Mouse (Mus musculus) liver (tissue): ENCODE data around the gene Gdf1.

Experiments
- DNase-seq: peaks from one replicate; pipeline ENCODE4 v3.0.0-alpha.2; 2020; ENCODE audit warnings: mixed read lengths

The Gdf1 gene

GRCm38 (mm10) chr8:70330741-70331364 is 1.2 kb downstream of the Gdf1 start:
- peak; percentile 64 for DNase-seq

DNA sequence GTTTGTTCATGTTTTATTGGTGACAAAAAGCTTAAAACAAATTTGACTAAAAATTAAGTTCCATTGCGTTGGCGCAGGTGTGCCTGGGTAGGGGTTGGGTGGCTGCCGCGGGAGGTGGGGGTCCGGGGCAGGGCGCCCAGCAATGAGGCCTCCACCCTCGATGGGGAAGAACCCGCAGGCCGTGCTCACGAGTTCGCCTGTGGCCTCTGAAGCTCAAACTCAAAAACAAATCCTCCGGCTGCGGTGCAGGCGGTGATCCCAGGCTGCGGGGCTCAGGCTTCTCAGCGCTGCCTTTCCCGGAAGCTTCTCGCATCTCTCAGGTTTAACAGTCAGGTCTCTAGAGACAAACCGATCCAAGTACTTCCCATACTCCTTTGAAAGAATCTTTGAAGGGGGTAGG is 1.9 kb downstream of the Gdf1 start:
- no peak for DNase-seq

DNA sequence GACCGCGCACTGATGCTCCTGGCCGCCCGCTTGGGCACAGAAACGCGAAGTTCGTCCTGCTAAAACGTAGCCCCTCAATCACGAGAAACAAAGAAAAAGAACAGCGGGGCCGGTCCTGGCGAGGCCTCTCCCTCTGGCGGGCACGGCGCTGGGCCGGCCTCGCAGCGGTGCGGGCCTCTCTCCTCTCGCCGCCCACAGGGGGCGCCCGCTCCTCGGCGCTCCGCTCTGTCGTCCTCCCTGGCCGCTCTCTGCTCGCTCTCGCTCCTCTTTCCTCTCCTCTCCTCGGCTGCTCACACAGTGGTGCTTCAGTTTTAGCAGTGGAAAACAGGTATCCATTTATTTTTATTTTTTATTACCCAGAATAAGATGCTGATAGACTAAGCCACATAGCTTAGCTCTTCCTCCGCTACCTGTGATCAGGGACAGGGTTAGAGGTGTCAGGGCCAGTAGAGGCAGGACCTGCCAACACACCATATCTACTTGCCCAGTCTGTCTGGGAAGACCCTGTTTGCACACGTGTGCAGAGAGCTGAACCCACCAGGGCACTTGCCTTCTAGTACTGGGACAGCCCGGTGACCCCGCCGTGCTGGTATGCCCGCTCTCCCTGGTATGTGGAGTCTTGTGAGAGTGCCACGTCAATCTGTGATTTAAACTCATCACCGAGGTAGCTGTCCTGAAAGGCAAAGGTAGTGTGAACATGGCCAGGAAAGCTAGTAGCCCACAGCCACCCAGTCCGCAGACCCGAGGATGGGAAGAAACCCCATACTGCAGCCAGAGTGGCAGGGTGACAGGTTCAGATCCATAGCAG is 2.7 kb downstream of the Gdf1 start:
- DNase-seq = peak; percentile 72

DNA sequence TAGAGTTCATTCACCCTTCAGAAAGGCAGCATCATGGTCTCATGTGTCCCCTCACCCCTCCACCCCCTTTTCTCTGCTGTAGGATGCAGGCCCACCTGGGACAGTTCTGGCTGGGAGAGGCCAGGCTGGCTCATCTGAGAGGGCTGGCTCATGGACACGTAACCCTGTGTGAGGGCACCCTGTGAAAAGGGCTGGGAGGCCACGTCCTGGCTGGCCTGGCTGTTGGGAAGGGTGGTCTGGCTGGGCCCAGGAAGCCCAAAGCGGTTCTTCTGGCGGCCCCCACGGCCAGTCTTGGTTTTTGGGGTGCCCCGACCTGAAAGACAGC is 3.2 kb downstream of the Gdf1 start:
- DNase-seq = no peak

- DNase-seq = no peak
Measured at GRCm38 (mm10) chr8:70338931-70339330, 9.3 kb downstream of the Gdf1 start.

DNA sequence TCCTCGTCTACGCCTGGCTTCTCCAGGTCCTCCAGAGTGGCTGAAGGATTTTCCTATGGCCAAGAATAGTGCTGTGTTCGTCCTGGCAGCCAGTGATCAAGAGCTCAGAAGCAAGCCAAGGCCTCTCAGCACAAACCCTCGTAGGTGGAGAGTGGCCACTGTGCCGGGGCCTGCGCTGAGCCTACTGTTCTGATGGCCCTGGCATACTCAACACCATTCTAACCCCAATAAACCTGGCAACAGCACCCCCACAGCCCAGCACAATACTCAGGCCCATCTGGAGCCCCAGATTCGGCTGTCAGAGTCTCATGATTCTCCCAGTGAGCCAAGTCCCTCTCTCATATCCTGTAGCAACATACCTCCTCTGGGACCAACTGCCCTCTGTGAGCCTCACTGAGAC is 11.0 kb downstream of the Gdf1 start:
- DNase-seq = no peak

DNA sequence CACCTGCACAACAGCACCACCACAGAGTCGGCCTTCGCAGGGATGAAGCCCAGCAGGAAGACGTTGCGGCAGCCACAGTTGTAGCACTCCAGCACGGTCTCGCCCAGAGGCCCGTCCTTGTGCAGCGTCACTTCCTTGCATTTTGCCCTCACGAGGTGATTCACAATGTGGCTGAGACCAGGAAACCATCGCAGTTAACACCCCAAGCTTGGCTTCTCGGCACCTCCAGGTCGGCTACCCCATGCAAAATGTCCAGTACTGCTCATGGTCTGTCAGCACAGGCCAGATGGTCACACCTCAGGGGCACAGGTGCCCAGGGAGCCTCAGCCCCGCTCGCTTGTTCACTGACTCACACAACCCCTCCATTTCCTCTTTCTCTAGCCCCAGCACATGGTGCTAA is 12.4 kb downstream of the Gdf1 start:
- DNase-seq = no peak

DNA sequence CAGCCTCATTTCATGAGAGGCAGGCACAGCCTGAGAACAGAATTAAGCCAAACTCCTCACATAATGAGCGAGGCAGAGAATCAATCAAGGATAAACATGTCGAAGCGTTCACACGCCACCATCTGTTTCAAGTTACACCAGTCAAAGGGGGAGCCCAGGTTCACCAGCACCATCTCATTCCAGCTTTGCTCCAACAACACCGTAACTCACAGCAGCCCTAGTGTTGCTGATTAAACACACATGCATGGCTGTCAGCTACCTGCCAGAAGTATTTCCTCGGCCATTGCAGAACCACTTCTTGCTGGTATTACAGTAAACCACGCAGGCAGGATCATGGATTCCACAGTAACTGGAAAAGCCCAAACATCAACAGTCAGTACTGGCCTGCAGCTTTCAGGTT is 13.5 kb downstream of the Gdf1 start:
- no peak for DNase-seq

- DNase-seq = peak; percentile 58
Measured at GRCm38 (mm10) chr8:70343696-70344095, 14.1 kb downstream of the Gdf1 start.

GRCm38 (mm10) chr8:70344279-70344678 is 14.7 kb downstream of the Gdf1 start:
- no peak for DNase-seq

GRCm38 (mm10) chr8:70347443-70347842 is 17.8 kb downstream of the Gdf1 start:
- DNase-seq = no peak

DNA sequence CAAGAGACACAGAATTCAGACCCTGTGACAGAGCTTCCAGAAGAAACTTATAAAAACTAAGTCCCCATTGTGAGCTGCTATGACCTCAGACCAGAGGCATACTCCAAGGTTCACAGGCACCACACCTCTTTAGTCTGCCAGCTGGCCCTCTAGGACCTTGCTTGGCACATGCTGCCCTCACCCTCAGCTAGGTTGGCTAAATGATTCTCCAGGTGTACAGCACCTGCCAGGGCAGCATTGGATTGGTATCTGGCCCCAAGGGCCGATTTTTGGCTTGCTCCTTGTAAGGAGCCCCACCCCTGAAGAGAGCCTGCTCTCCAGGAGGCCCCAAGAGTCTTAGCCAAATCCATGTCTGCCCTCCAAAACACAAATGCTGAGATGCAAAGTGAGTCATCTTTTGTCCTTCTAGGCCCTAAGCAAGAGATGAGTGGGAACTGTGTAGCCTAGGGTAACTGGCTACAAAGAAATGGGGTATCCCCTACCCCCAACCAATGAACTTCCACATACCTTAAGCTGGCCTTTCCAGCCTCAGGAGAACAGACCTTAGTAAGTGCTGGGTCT is 18.3 kb downstream of the Gdf1 start:
- DNase-seq = no peak

DNA sequence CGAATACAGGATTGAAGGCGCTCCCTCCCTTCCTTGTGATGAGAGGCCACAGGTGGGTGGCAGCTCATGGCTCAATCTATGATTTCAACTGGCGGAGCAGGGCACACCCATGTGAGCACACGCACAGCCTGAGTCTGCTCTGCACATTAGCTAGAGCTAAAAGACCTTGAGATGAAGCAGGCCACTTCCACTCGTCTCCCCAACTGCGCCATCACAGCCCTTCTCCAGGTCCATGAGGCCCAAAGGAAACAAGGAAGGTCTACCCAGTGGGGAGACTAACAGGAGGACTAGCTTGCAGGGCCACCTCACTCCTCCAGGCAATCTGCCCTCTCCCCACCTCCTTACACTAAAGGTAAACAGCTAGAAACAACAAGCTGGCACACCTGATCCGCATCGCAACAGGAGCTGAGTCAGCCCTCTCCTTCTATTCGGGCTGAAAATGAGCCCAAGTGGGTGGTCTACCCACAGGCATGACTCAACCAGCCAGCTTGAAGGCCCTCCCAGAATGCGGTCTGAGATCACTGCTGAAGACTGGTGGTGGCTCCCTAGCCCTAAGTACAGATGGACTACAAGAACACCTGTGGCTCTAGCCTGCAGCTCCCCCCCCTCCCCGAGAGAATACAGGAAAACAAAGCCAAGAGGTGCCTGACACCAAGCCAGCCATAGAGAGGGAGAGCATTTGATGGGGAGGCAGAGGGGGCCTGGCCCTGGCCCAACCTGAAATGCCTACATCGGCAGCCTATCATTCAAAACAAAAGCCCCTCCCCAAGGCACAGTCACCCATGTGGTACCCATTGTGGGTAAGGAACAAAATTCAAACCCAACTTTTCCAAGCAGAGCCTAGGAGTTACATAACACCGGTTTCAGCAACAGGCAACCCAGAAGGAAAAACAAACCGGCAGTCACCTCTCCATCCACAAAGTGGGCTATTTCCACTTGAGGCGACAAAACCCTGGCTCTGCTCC is 21.7 kb downstream of the Gdf1 start:
- DNase-seq = peak; percentile 51

- no peak for DNase-seq
Measured at GRCm38 (mm10) chr8:70352000-70352384, 22.4 kb downstream of the Gdf1 start.

GRCm38 (mm10) chr8:70352657-70353151 is 23.1 kb downstream of the Gdf1 start:
- DNase-seq = peak; percentile 68

- DNase-seq = peak; percentile 100
Measured at GRCm38 (mm10) chr8:70353194-70353817, 23.7 kb downstream of the Gdf1 start, which contains the start of gene Upf1. TSS of gene Upf1 (minus strand) at chr8:70353278.

DNA sequence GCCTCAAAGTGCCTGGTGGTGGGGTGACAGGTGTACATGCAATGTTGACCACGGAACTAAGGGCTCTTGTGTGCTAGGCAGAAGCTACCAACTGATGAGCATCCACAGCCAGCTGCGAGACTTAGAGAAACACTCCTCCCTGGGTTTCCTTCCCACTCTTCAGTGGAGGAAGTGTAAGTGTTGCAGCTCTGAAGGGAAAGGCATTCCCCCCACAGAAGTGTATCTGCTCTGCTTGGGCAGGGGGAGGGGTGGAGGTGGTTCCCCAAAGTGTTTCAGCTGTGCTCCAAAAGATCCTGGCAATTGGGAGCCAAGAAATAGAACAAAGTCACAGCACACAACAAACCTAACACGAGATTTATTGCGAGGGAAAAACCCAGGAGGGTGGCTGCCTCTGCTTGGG is 24.4 kb downstream of the Gdf1 start:
- DNase-seq = no peak

GRCm38 (mm10) chr8:70356111-70356510 is 26.5 kb downstream of the Gdf1 start:
- peak; percentile 85 for DNase-seq

DNA sequence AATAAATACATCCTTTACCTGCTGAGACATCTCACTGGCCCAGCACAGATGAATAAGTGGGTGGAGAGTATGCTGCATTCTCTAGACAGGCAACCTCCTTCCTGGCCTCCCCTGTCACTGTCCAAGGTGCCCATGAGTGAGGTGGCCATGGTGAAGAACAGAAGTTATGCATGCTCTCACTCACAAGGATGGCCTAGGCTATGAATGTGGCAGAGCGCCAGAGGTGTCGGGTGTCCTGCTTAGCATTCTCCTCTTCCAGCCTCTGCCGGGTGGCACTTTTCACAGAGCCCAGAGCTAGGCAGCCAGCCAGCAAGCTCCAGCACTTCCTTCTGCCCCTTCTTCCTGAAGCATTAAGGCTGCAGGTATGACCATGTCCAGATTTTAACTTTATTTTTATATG is 29.8 kb downstream of the Gdf1 start:
- no peak for DNase-seq

DNA sequence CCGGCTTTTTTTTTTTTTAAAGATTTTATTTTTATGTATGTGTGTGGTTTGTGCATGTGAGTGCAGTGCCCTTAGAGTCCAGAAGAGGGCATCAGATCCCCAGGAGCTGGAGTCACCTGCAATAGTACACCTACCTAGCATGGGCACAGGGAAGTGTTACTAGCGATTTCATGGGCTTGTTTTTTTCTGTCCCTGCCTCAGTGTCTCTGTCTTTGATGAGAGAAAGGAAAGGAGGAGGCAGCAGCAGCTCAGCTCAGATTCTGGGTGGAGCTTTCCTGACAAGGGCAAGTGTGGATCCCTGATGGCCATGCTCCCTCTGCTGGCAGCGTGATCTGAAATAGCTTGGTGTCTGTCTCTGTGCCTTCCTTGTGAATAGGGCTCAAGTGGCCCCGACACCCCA is 31.2 kb downstream of the Gdf1 start:
- DNase-seq = peak; percentile 71

GRCm38 (mm10) chr8:70361484-70362032 is 31.9 kb downstream of the Gdf1 start:
- no peak for DNase-seq

DNA sequence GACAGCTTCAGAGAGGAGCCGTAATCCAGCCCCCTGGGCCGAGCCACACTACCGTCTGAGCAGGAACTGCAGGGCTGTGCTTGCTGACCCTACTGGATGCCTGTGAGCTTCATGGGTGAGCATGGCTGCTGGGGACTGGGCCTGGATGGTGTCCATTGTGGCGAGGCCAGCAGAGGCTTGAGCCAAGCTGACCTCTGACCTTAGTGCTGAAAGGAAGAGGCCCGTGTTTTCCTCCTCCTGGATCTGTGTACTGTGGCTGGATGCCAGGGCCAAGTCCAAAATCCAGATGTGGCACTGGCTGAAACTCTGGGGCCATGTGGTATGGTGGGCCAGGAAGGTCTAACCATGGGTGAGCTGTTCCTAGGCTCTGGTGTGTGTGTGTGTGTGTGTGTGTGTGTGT is 34.4 kb downstream of the Gdf1 start:
- peak; percentile 47 for DNase-seq
